In genomic region chr17:79895911-79896423, GRCm38 (mm10) we compare ENCODE assay signal across 8 mouse cellular contexts. TPM values are rescaled to one million over a fixed set of nuclear protein-coding genes. Genes with fewer than 3 reads are reported as not detected.
DNase-seq lines count a peak whose midpoint lies in the region; ATAC-seq and TF ChIP-seq lines count a peak whose summit lies in the region.

Gene Atl2, minus strand, starts transcription at chr17:79896123.

- peaks cover 10% of the 10 kb centered on the region for H3K4me1 ChIP-seq in hindbrain, embryonic 14.5 days (replicated peaks; ENCODE audit: control insufficient read depth, insufficient read depth, low read length)

- no peak for DNase-seq in Patski (ENCODE audit: low read depth, low spot score)
- DNase-seq in cerebellum, postnatal 14 days = peak; percentile 92 to 94
- peak; percentile 84 to 91 for DNase-seq in frontal cortex, postnatal 25 days (ENCODE audit: low spot score in 2 of 2)
- peak; percentile 94 for DNase-seq in hindbrain, embryonic 14.5 days (ENCODE audit: low spot score)
- DNase-seq in layer of hippocampus, postnatal 36 days = peak; percentile 92 to 94
- DNase-seq in lung, postnatal 36 days = peak; percentile 98
- peak; percentile 96 for DNase-seq in retina, postnatal 1 day
- DNase-seq in urinary bladder, adult 18-20 months (ENCODE audit: low spot score in 2 of 2) = peak; percentile 90 to 93

- WGBS in hindbrain, embryonic 14.5 days = under 1% methylated on average over 47 of the region's 51 CpGs

- peak within 1 kb of the TSS; percentile 95 for H3K4me3 ChIP-seq in hindbrain, embryonic 14.5 days (replicated peaks; ENCODE audit: low read length)

- CTCF ChIA-PET in Patski (lab: Charles Lee) = no interaction called here

- TF ChIP-seq CTCF in Patski (IDR thresholded peaks at IDR 0.05) = no peak

- in situ Hi-C loops in Patski (cut with MboI; ENCODE audit: low pct_unique_long_range_greater_than_20kb) = no loop called here

- POLR2A ChIA-PET in Patski (lab: Charles Lee) = no interaction called here

- no peaks in the 10 kb centered on the region for H3K27me3 ChIP-seq in Patski
- peaks cover 16% of the 10 kb centered on the region for H3K27me3 ChIP-seq in hindbrain, embryonic 14.5 days (ENCODE audit: control insufficient read depth, insufficient read depth, low read length)

- no peaks in the 10 kb centered on the region for H3K9me3 ChIP-seq in hindbrain, embryonic 14.5 days (ENCODE audit: control insufficient read depth, low read length)

- peak within 1 kb of the TSS; percentile 86 for H3K4me2 ChIP-seq in hindbrain, embryonic 14.5 days (replicated peaks)

- H3K36me3 ChIP-seq in hindbrain, embryonic 14.5 days (replicated peaks; ENCODE audit: control insufficient read depth, insufficient read depth) = no peaks in the 10 kb centered on the region

- peak within 1 kb of the TSS; percentile 96 for H3K27ac ChIP-seq in hindbrain, embryonic 14.5 days

- ATAC-seq in Patski = peak; percentile 77
- ATAC-seq in hindbrain, embryonic 14.5 days (ENCODE audit: low FRiP score) = peak; percentile 91

- H3K9ac ChIP-seq in hindbrain, embryonic 14.5 days = peak within 1 kb of the TSS; percentile 95

RNA-seq across cellular contexts. Expression of gene Atl2, which starts in this region (rescaled TPM):
- polyA plus RNA-seq in Patski (2021) = 38.4 TPM
- 39.4 and 44.5 TPM in 2 replicates for polyA plus RNA-seq in hindbrain, embryonic 14.5 days (2014; fragmentation: Nextera tagmentation; extraction: Ambion mirVana)
- 10 to 100 TPM; 50.5 to 59.4 TPM for total RNA-seq in layer of hippocampus, postnatal 36 days (2021)
